Mouse (Mus musculus) ES-CJ7 (cell line): ENCODE measurements around the gene Fas.

Experiments used
- DNase-seq: peaks from one replicate; pipeline ENCODE4 v3.0.0; 2011; ENCODE audit warnings: low read depth, low spot score

Gene Fas

DNA sequence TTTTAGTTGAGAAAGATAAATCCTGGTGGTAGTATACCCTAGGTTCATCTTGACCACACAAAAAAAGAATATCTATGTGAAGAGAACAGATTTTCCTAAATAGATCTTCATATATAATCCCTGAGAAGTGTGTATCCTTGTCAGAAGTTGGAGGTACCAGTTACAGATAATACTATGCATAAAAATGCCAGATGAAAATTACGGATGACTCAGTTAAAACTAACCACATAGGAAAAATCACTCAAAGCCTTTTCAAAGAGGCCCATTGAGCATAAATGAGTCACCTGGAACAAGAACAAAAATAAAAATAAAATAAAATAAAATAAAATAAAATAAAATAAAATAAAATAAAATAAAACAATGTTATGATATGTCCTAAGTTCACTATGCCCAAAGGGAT is 72.2 kb downstream of the Fas start:
- no peak for DNase-seq

DNA sequence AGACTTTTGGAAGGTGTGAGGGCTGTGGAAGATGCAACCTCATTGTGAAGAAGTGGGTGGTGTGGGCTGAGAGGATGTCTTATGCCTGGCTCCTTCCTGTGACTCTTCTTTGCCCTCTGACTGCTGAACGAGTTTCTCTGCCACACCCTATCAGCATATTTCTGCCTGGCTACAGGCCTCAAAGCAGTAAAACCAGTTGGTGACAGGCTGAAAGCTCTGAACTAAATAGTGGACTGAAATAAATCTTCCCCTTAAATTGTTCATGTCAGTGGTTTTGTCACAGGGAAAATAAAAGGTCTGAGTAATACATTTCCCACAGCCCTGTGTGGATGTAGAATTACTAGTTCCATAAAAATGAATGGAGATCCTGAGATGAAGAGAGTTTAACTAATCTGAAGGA is 79.1 kb downstream of the Fas start:
- DNase-seq: no peak

DNA sequence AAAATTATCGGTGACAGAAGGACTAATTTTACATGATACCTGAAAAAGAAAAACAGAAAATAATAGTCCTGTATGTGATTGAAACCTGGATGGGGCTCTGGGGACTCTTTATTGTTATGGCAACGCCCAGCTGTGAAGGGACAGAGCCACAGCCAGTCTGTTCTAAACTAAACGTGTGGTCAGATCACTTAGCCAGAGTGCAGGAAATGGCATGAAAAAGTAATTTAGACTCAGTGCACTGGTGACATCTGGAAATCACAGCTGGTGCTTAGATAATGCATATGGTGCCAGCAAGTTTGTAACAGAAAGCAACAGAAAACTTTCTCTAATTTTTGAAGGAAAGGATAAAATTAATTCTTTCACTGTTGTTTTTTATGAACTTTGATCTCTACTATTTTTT is 79.9 kb downstream of the Fas start:
- DNase-seq: no peak
